Mouse (Mus musculus) heart, postnatal 36 days (tissue): ENCODE data around the gene Gjb3. TPM values are rescaled to one million over a fixed set of nuclear protein-coding genes. Genes with fewer than 3 reads are reported as not detected.

Experiments
- DNase-seq, 2 experiments: peaks; one replicate each; pipeline ENCODE4 v3.0.0; 2021 to 2022
- intact Hi-C: fragments of 180-260 bp; cut with DNase I; formaldehyde crosslinking; loops from one replicate; pipeline ENCODE4 v1.15.1; 2025
- total RNA-seq, 2 experiments: library from RNA; stranded (reverse); gene quantifications; 2 replicates each; pipeline ENCODE4 v1.2.3; 2021

The Gjb3 gene
- total RNA-seq, 2 experiments from 2014 or later = 0.25 TPM; not detected in 1

- intact Hi-C loops = no loop called here
- peak in 1 of 2 experiments; percentile 40 for DNase-seq
Measured at GRCm38 (mm10) chr4:127303796-127304195, 26.8 kb downstream of the Gjb3 start.

GRCm38 (mm10) chr4:127300503-127300902 is 30.1 kb downstream of the Gjb3 start:
- intact Hi-C loops = no loop called here

GRCm38 (mm10) chr4:127292631-127293030 is 38.0 kb downstream of the Gjb3 start:
- intact Hi-C loops = no loop called here
- no peak for DNase-seq

More at GRCm38 (mm10) chr4:127300503-127300902, 30.1 kb downstream of the Gjb3 start:
- DNase-seq = no peak

GRCm38 (mm10) chr4:127289039-127289548 is 41.5 kb downstream of the Gjb3 start:
- intact Hi-C loops = no loop called here
- peak; percentile 62 to 70 for DNase-seq

GRCm38 (mm10) chr4:127286907-127287306 is 43.7 kb downstream of the Gjb3 start:
- no peak for DNase-seq
- intact Hi-C loops = no loop called here

DNA sequence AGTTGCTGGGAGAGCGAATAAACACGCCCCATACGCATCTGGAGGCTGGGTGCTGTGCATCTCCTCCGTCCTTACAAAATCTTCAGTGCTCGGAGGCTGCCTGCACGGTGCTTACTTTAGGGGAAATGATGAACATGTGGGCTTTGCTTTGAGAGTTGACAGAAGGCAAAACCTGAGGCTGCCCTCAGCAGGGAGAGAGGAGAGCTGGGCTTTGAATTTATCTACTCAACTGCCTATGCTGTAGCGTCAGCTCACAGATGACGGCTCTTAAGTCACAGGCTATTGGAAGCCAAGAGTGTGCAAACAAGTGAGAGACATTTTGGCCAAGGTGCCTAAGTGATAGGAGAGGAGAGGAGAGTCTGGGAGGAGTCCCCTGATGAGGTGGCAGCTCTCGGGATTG is 51.4 kb downstream of the Gjb3 start:
- intact Hi-C loops = loop anchor here (2.0 kb wide), 3 partner anchors 16 to 34 kb away; no protein-coding TSS in a partner anchor
- DNase-seq = no peak

- intact Hi-C loops = loop anchor here (2.0 kb wide), 3 partner anchors 16 to 34 kb away; no protein-coding TSS in a partner anchor
- DNase-seq = peak; percentile 54 to 60
Measured at GRCm38 (mm10) chr4:127278451-127279001, 52.1 kb downstream of the Gjb3 start.

Other genes starting within 250 kb of the Gjb3 start
- 1 to 10 TPM; 1.8 to 2.0 TPM for gene Tmem35b, start 207.2 kb downstream of the Gjb3 start, total RNA-seq
- under 1 TPM; 0.22 to 0.25 TPM for gene Dlgap3, start 161.6 kb downstream of the Gjb3 start, total RNA-seq
- gene Smim12, start 87.1 kb downstream of the Gjb3 start, total RNA-seq = 10 to 100 TPM; 48.8 to 52.1 TPM
- 10 to 100 TPM; 12.8 to 13.0 TPM for gene Gja4, start 16.8 kb downstream of the Gjb3 start, total RNA-seq
- not detected for gene Gjb4, start 23.2 kb upstream of the Gjb3 start, total RNA-seq
- under 1 TPM; 0.24 to 0.61 TPM for gene Gjb5, start 27.3 kb upstream of the Gjb3 start, total RNA-seq